Mouse (Mus musculus): ENCODE measurements around the gene Prkn. TPM values are rescaled to one million over a fixed set of nuclear protein-coding genes. Genes with fewer than 3 reads are reported as not detected.

Prkn gene
- polyA plus RNA-seq, 1 experiment from 2014 or later = 6.6 TPM

DNA sequence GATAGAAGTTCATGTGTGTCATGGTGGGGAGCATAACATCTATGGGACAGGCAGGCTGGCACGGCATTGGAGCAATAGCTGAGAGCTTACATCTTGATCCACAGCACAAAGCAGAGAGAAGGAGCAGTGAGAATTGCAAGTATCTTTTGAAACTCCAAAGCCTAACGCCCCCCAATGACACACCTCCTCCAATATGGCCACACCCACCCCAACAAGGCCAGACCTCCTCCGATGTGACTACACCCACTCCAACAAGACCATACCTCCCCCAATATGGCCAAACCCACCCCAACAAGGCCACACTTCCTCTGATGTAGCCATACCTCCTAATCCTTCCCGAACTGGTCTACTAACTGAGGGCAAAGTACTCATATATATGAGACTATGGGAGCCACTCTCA, 1004.3 kb downstream of the Prkn start:
- WGBS = 94% methylated on average over 4 of the region's 4 CpGs
- H3K9ac ChIP-seq (ENCODE audit: low read depth, low read length) = no peak overlapping the region
- no peaks in the 10 kb centered on the region for H3K27me3 ChIP-seq (ENCODE audit: control insufficient read depth, insufficient read depth, low read depth, low read length)
- H3K4me2 ChIP-seq (ENCODE audit: low read length) = no peak overlapping the region
- no peaks in the 10 kb centered on the region for H3K36me3 ChIP-seq (ENCODE audit: control insufficient read depth, insufficient read depth, low read length)
- H3K27ac ChIP-seq (ENCODE audit: low read length) = no peak overlapping the region
- no peak for ATAC-seq
- no peak overlapping the region for H3K4me3 ChIP-seq (ENCODE audit: low read depth, low read length)
- no peaks in the 10 kb centered on the region for H3K9me3 ChIP-seq (replicated peaks; ENCODE audit: control insufficient read depth, low read length, poor library complexity, severe bottlenecking)
- no peaks in the 10 kb centered on the region; the same call in 1 of the 2 replicates for H3K4me1 ChIP-seq (ENCODE audit: control insufficient read depth, insufficient read depth, low read length)

DNA sequence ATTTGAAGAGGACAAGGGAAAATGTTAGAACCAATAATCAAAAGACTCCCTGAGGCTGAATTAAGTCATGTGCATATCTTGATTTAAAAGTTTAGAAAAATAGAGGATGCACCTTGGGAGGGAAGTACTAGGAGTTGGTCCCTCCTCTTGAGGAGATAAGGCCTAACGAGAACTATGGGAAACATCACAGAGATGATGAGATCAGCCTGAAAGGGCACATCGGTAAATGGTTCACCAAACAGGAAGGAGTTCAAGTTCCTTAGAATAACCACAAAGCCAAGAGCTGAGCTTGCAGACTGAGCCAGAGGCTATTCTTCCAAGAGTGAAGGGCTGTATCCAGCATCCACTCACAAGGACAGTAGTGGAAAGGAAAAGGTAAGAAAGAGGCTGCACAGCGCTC, 1004.8 kb downstream of the Prkn start:
- Histone ChIP-seq H3K9me3 (replicated peaks; ENCODE audit: control insufficient read depth, low read length, poor library complexity, severe bottlenecking) (no peaks in the 10 kb centered on the region), H3K27me3 (ENCODE audit: control insufficient read depth, insufficient read depth, low read depth, low read length) (no peaks in the 10 kb centered on the region), H3K4me3 (ENCODE audit: low read depth, low read length) (no peak overlapping the region), H3K4me1 (ENCODE audit: control insufficient read depth, insufficient read depth, low read length) (no peaks in the 10 kb centered on the region; the same call in 1 of the 2 replicates), H3K4me2 (ENCODE audit: low read length) (no peak overlapping the region), H3K36me3 (ENCODE audit: control insufficient read depth, insufficient read depth, low read length) (no peaks in the 10 kb centered on the region), H3K9ac (ENCODE audit: low read depth, low read length) (no peak overlapping the region), H3K27ac (ENCODE audit: low read length) (no peak overlapping the region)
- no peak for ATAC-seq
- 93% methylated on average over 3 of the region's 3 CpGs for WGBS

DNA sequence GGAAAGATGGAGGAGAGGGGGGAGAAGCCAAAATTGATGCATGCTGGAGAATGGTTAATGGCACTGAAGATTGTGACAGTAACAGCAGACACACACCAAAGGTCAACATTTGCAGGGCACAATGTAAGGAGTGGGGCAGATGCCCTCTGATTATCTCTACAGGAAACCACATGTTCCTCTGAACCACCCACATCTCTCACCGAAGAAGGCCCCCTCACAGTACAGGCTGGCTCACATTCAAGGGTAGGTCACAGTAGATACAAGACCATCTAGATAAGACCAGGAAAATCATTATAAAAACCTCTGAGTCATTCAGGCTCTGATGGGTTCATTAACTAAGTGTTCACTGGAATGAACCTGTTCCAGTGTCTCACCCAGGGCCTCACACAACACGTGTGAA, 1005.3 kb downstream of the Prkn start:
- Histone ChIP-seq H3K36me3 (ENCODE audit: control insufficient read depth, insufficient read depth, low read length) (no peaks in the 10 kb centered on the region), H3K4me2 (ENCODE audit: low read length) (no peak overlapping the region), H3K27ac (ENCODE audit: low read length) (no peak overlapping the region), H3K4me3 (ENCODE audit: low read depth, low read length) (no peak overlapping the region), H3K9ac (ENCODE audit: low read depth, low read length) (no peak overlapping the region), H3K9me3 (replicated peaks; ENCODE audit: control insufficient read depth, low read length, poor library complexity, severe bottlenecking) (no peaks in the 10 kb centered on the region), H3K27me3 (ENCODE audit: control insufficient read depth, insufficient read depth, low read depth, low read length) (no peaks in the 10 kb centered on the region), H3K4me1 (ENCODE audit: control insufficient read depth, insufficient read depth, low read length) (no peaks in the 10 kb centered on the region; the same call in 1 of the 2 replicates)
- no peak for ATAC-seq
- 79% methylated on average over 2 of the region's 2 CpGs for WGBS

DNA sequence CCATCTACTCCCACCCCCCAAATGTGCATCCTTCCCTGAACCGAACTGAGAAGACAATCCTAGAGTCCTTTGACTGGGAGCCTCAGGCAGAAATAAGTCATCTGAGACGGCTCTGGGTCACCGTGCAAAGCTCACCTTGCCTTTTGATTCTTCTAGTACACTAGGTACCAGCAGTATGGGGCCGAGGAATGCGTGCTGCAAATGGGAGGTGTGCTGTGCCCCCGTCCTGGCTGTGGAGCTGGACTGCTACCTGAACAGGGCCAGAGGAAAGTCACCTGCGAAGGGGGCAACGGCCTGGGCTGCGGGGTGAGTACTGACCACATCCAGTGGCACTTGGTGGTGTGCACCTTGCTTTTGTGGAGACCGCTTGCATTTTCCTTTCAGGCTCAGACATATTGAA, 1014.4 kb downstream of the Prkn start:
- whole genome bisulfite sequencing = 84% methylated on average over 10 of the region's 10 CpGs
- no peaks in the 10 kb centered on the region for H3K4me1 ChIP-seq (ENCODE audit: control insufficient read depth, insufficient read depth, low read length)
- ATAC-seq = no peak
- no peak overlapping the region for H3K27ac ChIP-seq (ENCODE audit: low read length)
- H3K27me3 ChIP-seq (ENCODE audit: control insufficient read depth, insufficient read depth, low read depth, low read length) = no peaks in the 10 kb centered on the region
- no peak overlapping the region for H3K4me3 ChIP-seq (ENCODE audit: low read depth, low read length)
- no peak overlapping the region for H3K9ac ChIP-seq (ENCODE audit: low read depth, low read length)
- H3K9me3 ChIP-seq (replicated peaks; ENCODE audit: control insufficient read depth, low read length, poor library complexity, severe bottlenecking) = no peaks in the 10 kb centered on the region
- H3K36me3 ChIP-seq (ENCODE audit: control insufficient read depth, insufficient read depth, low read length) = no peaks in the 10 kb centered on the region
- H3K4me2 ChIP-seq (ENCODE audit: low read length) = no peak overlapping the region

DNA sequence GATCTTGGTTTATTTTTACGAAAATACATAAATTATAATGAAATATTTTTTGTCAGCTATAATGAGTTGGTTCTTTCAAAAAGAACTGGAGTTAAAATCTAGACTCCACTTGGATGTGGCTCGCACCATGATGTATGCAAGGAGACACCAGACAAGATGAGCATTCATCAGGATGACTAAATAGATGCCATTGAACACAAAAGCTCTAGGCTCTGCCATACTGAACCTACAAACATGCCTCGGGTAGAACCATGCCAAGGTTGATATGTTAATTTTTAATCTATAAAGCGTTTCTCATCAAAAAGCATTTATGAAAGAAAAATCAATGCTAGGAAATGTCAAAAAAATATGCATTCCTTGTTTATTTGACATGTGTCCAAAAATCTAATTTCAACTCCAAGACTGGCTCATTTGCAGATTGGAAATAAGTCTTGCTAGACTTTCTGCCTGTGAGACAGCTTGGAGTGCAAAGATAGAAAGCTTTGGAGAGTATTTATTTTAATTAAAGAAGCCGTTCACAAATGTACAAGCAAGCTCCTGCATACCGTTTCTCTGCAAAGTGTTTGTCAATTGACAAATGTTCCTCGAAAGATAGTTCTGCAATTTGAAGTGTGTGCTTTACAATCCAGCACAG, 1018.7 kb downstream of the Prkn start:
- Histone ChIP-seq H3K4me2 (ENCODE audit: low read length) (no peak overlapping the region), H3K9me3 (replicated peaks; ENCODE audit: control insufficient read depth, low read length, poor library complexity, severe bottlenecking) (no peaks in the 10 kb centered on the region), H3K27ac (ENCODE audit: low read length) (no peak overlapping the region), H3K9ac (ENCODE audit: low read depth, low read length) (no peak overlapping the region), H3K27me3 (ENCODE audit: control insufficient read depth, insufficient read depth, low read depth, low read length) (no peaks in the 10 kb centered on the region), H3K4me3 (ENCODE audit: low read depth, low read length) (no peak overlapping the region), H3K4me1 (ENCODE audit: control insufficient read depth, insufficient read depth, low read length) (no peaks in the 10 kb centered on the region), H3K36me3 (ENCODE audit: control insufficient read depth, insufficient read depth, low read length) (no peaks in the 10 kb centered on the region)
- WGBS = 82% methylated on average over 7 of the region's 7 CpGs
- no peak for ATAC-seq

DNA sequence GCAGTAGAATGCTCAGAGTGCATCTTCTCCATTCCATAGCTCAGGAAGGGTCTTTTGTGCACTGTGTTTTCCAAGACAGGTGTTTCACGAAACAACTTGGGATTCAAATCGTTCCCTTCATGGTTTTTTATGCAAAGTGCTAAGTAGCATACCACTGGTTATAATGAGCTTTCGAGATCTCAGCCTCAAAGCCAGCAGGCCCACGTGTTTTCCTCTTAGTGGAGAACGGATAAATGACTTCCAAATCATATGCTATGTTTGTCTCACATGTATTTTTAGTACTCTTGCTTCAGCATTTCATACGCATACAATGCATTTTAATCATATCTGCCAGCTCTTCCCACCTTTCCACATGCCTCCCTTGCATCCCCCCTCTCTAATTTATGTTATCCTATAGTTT, 1021.0 kb downstream of the Prkn start:
- no peak for ATAC-seq
- Histone ChIP-seq H3K36me3 (ENCODE audit: control insufficient read depth, insufficient read depth, low read length) (no peaks in the 10 kb centered on the region), H3K27ac (ENCODE audit: low read length) (no peak overlapping the region), H3K9ac (ENCODE audit: low read depth, low read length) (no peak overlapping the region), H3K4me3 (ENCODE audit: low read depth, low read length) (no peak overlapping the region), H3K4me2 (ENCODE audit: low read length) (no peak overlapping the region), H3K4me1 (ENCODE audit: control insufficient read depth, insufficient read depth, low read length) (no peaks in the 10 kb centered on the region), H3K27me3 (ENCODE audit: control insufficient read depth, insufficient read depth, low read depth, low read length) (no peaks in the 10 kb centered on the region), H3K9me3 (replicated peaks; ENCODE audit: control insufficient read depth, low read length, poor library complexity, severe bottlenecking) (no peaks in the 10 kb centered on the region)
- 86% methylated on average over 6 of the region's 6 CpGs for WGBS

DNA sequence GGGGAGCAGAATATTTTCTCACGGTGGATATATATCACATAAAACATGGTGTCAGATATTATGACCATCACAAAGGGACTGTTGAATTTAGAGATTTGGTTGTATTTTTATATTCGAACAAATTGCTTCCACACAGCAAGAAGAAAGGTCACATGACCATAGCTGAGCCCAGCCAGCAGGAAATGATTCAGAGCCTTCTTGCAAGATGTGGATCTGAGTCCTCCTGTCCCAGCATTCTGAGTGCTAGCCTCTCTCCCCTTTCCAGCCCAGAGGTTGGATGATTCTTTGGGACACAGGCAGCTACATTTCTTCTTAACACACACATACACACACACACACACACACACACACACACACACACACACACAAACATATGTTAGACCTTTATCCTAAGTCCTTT, 1022.2 kb downstream of the Prkn start:
- WGBS = 86% methylated on average over 2 of the region's 2 CpGs

DNA sequence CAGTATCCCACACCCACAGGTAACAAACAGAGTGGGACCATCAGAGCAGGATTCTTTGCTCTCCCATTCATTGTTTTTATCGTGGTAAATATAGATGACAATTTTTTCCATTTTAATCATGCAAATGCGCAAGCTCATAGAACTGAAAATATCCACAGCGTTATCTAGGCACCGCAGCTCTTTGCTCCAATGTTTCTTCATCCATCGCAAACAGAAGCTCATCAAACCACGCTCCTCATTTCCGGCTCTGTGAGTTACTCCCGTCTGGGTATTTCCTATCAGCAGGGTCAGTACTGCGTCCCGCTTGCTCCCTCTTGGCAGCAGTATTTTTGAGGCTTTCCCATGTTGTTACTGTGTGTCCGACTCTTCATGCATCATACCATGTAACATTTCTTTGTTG, 1022.8 kb downstream of the Prkn start:
- H3K9ac ChIP-seq (ENCODE audit: low read depth, low read length) = no peak overlapping the region
- H3K9me3 ChIP-seq (replicated peaks; ENCODE audit: control insufficient read depth, low read length, poor library complexity, severe bottlenecking) = no peaks in the 10 kb centered on the region
- no peak overlapping the region for H3K4me2 ChIP-seq (ENCODE audit: low read length)
- H3K4me1 ChIP-seq (ENCODE audit: control insufficient read depth, insufficient read depth, low read length) = no peaks in the 10 kb centered on the region
- no peak for ATAC-seq
- H3K4me3 ChIP-seq (ENCODE audit: low read depth, low read length) = no peak overlapping the region
- H3K27ac ChIP-seq (ENCODE audit: low read length) = no peak overlapping the region
- H3K27me3 ChIP-seq (ENCODE audit: control insufficient read depth, insufficient read depth, low read depth, low read length) = no peaks in the 10 kb centered on the region
- H3K36me3 ChIP-seq (ENCODE audit: control insufficient read depth, insufficient read depth, low read length) = no peaks in the 10 kb centered on the region
- WGBS = 93% methylated on average over 11 of the region's 11 CpGs

More for the DNA sequence above, 1022.2 kb downstream of the Prkn start:
- no peaks in the 10 kb centered on the region for H3K27me3 ChIP-seq (ENCODE audit: control insufficient read depth, insufficient read depth, low read depth, low read length)
- H3K9ac ChIP-seq (ENCODE audit: low read depth, low read length) = no peak overlapping the region
- no peaks in the 10 kb centered on the region for H3K9me3 ChIP-seq (replicated peaks; ENCODE audit: control insufficient read depth, low read length, poor library complexity, severe bottlenecking)
- no peak overlapping the region for H3K4me2 ChIP-seq (ENCODE audit: low read length)
- no peak overlapping the region for H3K4me3 ChIP-seq (ENCODE audit: low read depth, low read length)
- no peaks in the 10 kb centered on the region for H3K4me1 ChIP-seq (ENCODE audit: control insufficient read depth, insufficient read depth, low read length)
- H3K27ac ChIP-seq (ENCODE audit: low read length) = no peak overlapping the region
- no peaks in the 10 kb centered on the region for H3K36me3 ChIP-seq (ENCODE audit: control insufficient read depth, insufficient read depth, low read length)
- no peak for ATAC-seq

DNA sequence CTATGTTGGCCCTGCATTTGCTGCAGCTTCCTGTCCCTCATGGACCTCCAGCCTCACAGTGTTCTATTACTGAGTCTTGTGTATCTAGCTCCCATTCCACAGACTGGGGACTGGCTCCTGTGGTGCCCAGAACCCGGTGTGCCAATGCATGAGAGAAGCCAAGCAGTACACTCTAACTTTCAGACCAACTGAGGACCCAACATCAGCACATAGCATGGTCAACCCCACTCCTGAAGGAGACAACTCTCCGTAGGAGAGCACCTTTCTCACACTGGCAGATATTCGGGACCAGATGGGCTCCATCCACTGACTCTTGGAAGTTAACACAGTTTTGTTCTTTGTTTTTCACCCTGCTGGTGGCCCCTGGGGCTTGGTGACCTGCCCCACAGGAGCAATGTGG, 1026.0 kb downstream of the Prkn start:
- H3K9me3 ChIP-seq (replicated peaks; ENCODE audit: control insufficient read depth, low read length, poor library complexity, severe bottlenecking) = no peaks in the 10 kb centered on the region
- no peak overlapping the region for H3K4me2 ChIP-seq (ENCODE audit: low read length)
- 84% methylated on average over 3 of the region's 3 CpGs for WGBS
- H3K27me3 ChIP-seq (ENCODE audit: control insufficient read depth, insufficient read depth, low read depth, low read length) = no peaks in the 10 kb centered on the region
- no peaks in the 10 kb centered on the region for H3K36me3 ChIP-seq (ENCODE audit: control insufficient read depth, insufficient read depth, low read length)
- H3K4me1 ChIP-seq (ENCODE audit: control insufficient read depth, insufficient read depth, low read length) = no peaks in the 10 kb centered on the region
- ATAC-seq = no peak
- H3K27ac ChIP-seq (ENCODE audit: low read length) = no peak overlapping the region
- no peak overlapping the region for H3K9ac ChIP-seq (ENCODE audit: low read depth, low read length)
- no peak overlapping the region for H3K4me3 ChIP-seq (ENCODE audit: low read depth, low read length)
